Mouse (Mus musculus) ovary, adult 2 months (tissue): ENCODE results near the gene Cnn2. TPM values are rescaled to one million over a fixed set of nuclear protein-coding genes. Genes with fewer than 3 reads are reported as not detected.

Experiments used
- polyA plus RNA-seq: library from polyadenylated mRNA; depleted of rRNA; stranded (reverse); fragments of >200 nt; gene quantifications from 2 replicates; pipeline ENCODE4 v1.2.3, GENCODE M21; 2012; rRNA removed

Gene Cnn2
- 287 and 331 TPM in 2 replicates for polyA plus RNA-seq

DNA sequence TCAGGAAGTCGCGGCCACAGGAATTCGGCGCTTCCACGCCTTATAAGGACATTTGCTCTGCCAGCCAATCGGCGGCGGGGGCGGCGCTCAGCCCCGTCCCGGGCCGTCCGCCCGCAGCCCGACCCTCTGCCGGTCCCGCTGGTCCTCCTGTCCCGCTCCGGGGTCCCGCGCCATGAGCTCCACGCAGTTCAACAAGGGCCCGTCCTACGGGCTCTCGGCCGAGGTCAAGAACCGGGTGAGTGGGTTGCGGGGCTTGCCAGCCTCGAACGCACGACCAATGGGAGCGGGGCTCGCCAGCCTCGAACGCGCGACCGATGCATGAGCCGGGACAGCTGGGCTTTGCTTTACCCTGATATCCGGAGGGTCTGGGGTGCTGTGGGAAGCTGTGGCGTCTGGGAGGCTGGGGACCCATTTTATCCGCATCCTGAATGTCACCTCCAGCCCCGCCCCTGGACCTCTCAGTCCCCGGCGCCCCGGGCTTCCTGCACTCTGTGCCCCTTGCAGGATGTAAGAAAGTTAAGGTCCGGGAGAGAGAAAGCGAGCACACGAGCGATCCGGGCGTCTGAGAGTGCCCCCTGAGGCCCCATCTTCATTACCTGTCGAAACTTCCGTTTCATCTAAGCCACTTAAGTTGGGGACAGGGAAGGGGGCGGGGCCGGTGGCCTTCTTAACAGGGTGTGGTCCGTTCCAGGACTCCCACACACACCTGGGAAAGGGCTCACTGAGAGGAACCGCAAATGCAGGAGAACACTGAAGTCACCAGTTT, at the start of gene Cnn2:
TSS of gene Cnn2 (plus strand) at position 79 of the 766 bp plus-strand sequence.

GRCm38 (mm10) chr10:79959847-79960601, 28.4 kb upstream of the Cnn2 start, which contains the start of gene Wdr18:
Gene Wdr18, plus strand, starts transcription at chr10:79960152.

DNA sequence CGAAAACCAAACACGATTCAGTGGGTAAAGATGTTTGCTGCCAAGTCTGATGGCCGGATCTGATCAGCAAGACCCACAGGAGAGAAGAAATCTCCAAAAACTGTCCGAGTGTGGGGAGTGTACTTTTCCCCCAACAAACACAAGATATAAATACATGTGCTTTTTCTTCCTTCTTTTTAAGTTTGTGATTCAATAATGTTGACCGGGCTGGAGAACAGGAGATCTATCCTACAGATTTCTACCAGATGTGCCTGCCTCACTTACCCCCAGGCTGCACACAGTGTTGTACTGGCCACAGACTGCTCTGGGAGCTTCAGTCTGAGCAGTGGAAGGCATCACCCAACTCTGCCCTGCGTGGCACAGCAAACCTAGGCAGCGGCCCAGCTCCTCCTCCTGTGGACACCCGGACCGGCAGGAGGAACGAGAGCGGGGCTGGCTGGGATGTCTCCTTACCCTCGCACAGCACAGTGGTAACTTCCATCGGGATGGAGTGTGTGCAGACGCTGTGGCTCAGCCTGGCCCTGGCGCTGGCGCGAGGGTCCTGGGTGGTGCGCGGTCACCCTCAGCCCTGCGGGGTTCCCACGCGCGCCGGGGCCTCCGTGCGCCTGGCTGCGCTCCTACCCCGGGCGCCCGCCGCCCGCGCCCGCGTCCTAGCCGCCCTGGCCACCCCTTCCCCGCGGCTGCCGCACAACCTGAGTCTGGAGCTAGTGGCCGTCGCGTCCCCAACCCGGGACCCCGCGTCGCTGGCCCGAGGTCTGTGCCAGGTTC, 17.8 kb upstream of the Cnn2 start, which contains the start of gene Grin3b:
TSS of gene Grin3b (plus strand) at position 301 of the 768 bp plus-strand sequence.

GRCm38 (mm10) chr10:79984195-79984816, 4.1 kb upstream of the Cnn2 start, which contains the start of gene Tmem259:
Gene Tmem259, minus strand, starts transcription at chr10:79984330.

GRCm38 (mm10) chr10:79996272-79997033, 8.1 kb downstream of the Cnn2 start, which contains the start of gene Abca7:
Gene Abca7, plus strand, starts transcription at chr10:79996494.

GRCm38 (mm10) chr10:80016511-80016910, 28.1 kb downstream of the Cnn2 start, which contains the start of gene Arhgap45:
Gene Arhgap45, plus strand, starts transcription at chr10:80016653.

GRCm38 (mm10) chr10:80039559-80039979, 51.2 kb downstream of the Cnn2 start, which contains the start of gene Polr2e:
Gene Polr2e, minus strand, starts transcription at chr10:80039795.

Other genes with a start within 250 kb of the Cnn2 start
- gene Polrmt, start 242.0 kb upstream of the Cnn2 start, polyA plus RNA-seq = 87.5 and 91.0 TPM in 2 replicates
- 0.14 TPM in 1 of 2 replicates, not detected in the other for gene Fgf22, start 233.5 kb upstream of the Cnn2 start, polyA plus RNA-seq
- gene Rnf126, start 221.6 kb upstream of the Cnn2 start, polyA plus RNA-seq = 308 and 375 TPM in 2 replicates
- 44.1 and 45.1 TPM in 2 replicates for gene Fstl3, start 211.3 kb upstream of the Cnn2 start, polyA plus RNA-seq
- gene Prss57, start 197.6 kb upstream of the Cnn2 start, polyA plus RNA-seq = 0.20 and 0.37 TPM in 2 replicates
- 90.7 and 101 TPM in 2 replicates for gene Palm, start 195.0 kb upstream of the Cnn2 start, polyA plus RNA-seq
- gene Misp, start 167.6 kb upstream of the Cnn2 start, polyA plus RNA-seq = 5.1 and 6.2 TPM in 2 replicates
- gene Ptbp1, start 134.2 kb upstream of the Cnn2 start, polyA plus RNA-seq = 420 and 461 TPM in 2 replicates
- gene Prtn3, start 114.1 kb upstream of the Cnn2 start, polyA plus RNA-seq = 9.7 and 11.8 TPM in 2 replicates
- gene Plppr3, start 114.0 kb upstream of the Cnn2 start, polyA plus RNA-seq = 55.3 and 72.1 TPM in 2 replicates
- 0.20 and 1.7 TPM in 2 replicates for gene Elane, start 102.3 kb upstream of the Cnn2 start, polyA plus RNA-seq
- 3,404 and 4,096 TPM in 2 replicates for gene Cfd, start 97.7 kb upstream of the Cnn2 start, polyA plus RNA-seq
- 147 and 148 TPM in 2 replicates for gene Med16, start 79.7 kb upstream of the Cnn2 start, polyA plus RNA-seq
- not detected in 2 replicates for gene Gm26602, start 77.7 kb upstream of the Cnn2 start, polyA plus RNA-seq
- 11.7 and 14.4 TPM in 2 replicates for gene Kiss1r, start 71.6 kb upstream of the Cnn2 start, polyA plus RNA-seq
- 253 and 262 TPM in 2 replicates for gene R3hdm4, start 67.4 kb upstream of the Cnn2 start, polyA plus RNA-seq
- gene Arid3a, start 61.5 kb upstream of the Cnn2 start, polyA plus RNA-seq = 12.3 and 12.7 TPM in 2 replicates
- 93.7 and 94.3 TPM in 2 replicates for gene Wdr18, start 28.4 kb upstream of the Cnn2 start, polyA plus RNA-seq
- 0.26 and 0.77 TPM in 2 replicates for gene Grin3b, start 17.9 kb upstream of the Cnn2 start, polyA plus RNA-seq
- gene Tmem259, start 4.3 kb upstream of the Cnn2 start, polyA plus RNA-seq = 471 and 485 TPM in 2 replicates
- 20.1 and 25.5 TPM in 2 replicates for gene Abca7, start 7.9 kb downstream of the Cnn2 start, polyA plus RNA-seq
- 23.1 and 27.9 TPM in 2 replicates for gene Arhgap45, start 28.1 kb downstream of the Cnn2 start, polyA plus RNA-seq
- 406 and 421 TPM in 2 replicates for gene Polr2e, start 51.2 kb downstream of the Cnn2 start, polyA plus RNA-seq
- 613 and 620 TPM in 2 replicates for gene Gpx4, start 58.6 kb downstream of the Cnn2 start, polyA plus RNA-seq
- 85.9 and 89.3 TPM in 2 replicates for gene Sbno2, start 117.0 kb downstream of the Cnn2 start, polyA plus RNA-seq
- 186 and 203 TPM in 2 replicates for gene Stk11, start 127.2 kb downstream of the Cnn2 start, polyA plus RNA-seq
- 1,675 and 3,137 TPM in 2 replicates for gene Atp5d, start 150.0 kb downstream of the Cnn2 start, polyA plus RNA-seq
- 58.9 and 61.5 TPM in 2 replicates for gene Cbarp, start 152.3 kb downstream of the Cnn2 start, polyA plus RNA-seq
- 221 and 248 TPM in 2 replicates for gene Midn, start 159.7 kb downstream of the Cnn2 start, polyA plus RNA-seq
- gene Cirbp, start 177.4 kb downstream of the Cnn2 start, polyA plus RNA-seq = 166 and 186 TPM in 2 replicates
- 11.6 and 15.0 TPM in 2 replicates for gene 1600002K03Rik, start 184.4 kb downstream of the Cnn2 start, polyA plus RNA-seq
- 24.1 and 27.6 TPM in 2 replicates for gene Efna2, start 190.9 kb downstream of the Cnn2 start, polyA plus RNA-seq
- gene Mum1, start 237.8 kb downstream of the Cnn2 start, polyA plus RNA-seq = 50.0 and 52.1 TPM in 2 replicates